Comparison of ENCODE assay signal across 9 mouse cellular contexts in genomic region chr9:58053102-58053501, GRCm38 (mm10). TPM values are rescaled to one million over a fixed set of nuclear protein-coding genes. Genes with fewer than 3 reads are reported as not detected.
A peak's percentile ranks its signal among the peaks of the same experiment; 100 is the strongest.
DNase-seq lines count a peak whose midpoint lies in the region; ATAC-seq and TF ChIP-seq lines count a peak whose summit lies in the region.
"Had no signal": no experiment of that assay in that cellular context is flagged by ENCODE, and none has a peak within 500 bp of the region (broad histone marks: within the 10 kb centered on the region; RNA-seq: fewer than 3 reads in every experiment).

No protein-coding gene starts in this region.

- no peaks in the 10 kb centered on the region for H3K9me3 ChIP-seq in ES-E14 (ENCODE audit: control insufficient read depth, insufficient read depth, low read depth, low read length)
- H3K9me3 ChIP-seq in midbrain, embryonic 13.5 days, result no peaks in the 10 kb centered on the region
- no peaks in the 10 kb centered on the region for H3K9me3 ChIP-seq in stomach, postnatal 0 days (ENCODE audit: control insufficient read depth, low read length)
- H3K9me3 ChIP-seq: heart, embryonic 15.5 days had no signal

- no peaks in the 10 kb centered on the region for H3K36me3 ChIP-seq in ES-E14 (ENCODE audit: control insufficient read depth, insufficient read depth, low read length, poor library complexity, severe bottlenecking)
- H3K36me3 ChIP-seq in midbrain, embryonic 13.5 days, result no peaks in the 10 kb centered on the region
- H3K36me3 ChIP-seq in stomach, postnatal 0 days (ENCODE audit: control insufficient read depth, insufficient read depth, low read length), result no peaks in the 10 kb centered on the region
- H3K36me3 ChIP-seq: heart, embryonic 15.5 days had no signal

- peak; percentile 87 for TF ChIP-seq CTCF in left cerebral cortex, adult 2 months (IDR thresholded peaks at IDR 0.05)
- peak; percentile 86 for TF ChIP-seq CTCF in stomach, postnatal 0 days (IDR thresholded peaks at IDR 0.05; ENCODE audit: low read depth)

- in situ Hi-C loops in ES-E14 (cut with MboI; ENCODE audit: low sequenced_read_pairs in 2 of 2, unreplicated experiment in 2 of 2), result no loop called here

- H3K27me3 ChIP-seq in midbrain, embryonic 13.5 days, result peaks cover 20% of the 10 kb centered on the region
- no peaks in the 10 kb centered on the region for H3K27me3 ChIP-seq in stomach, postnatal 0 days (ENCODE audit: control insufficient read depth, insufficient read depth, low read length)

- 0 out of 2 replicates have a peak, but pooled peaks have one; percentile 18 for ATAC-seq in midbrain, embryonic 13.5 days
- no peak for ATAC-seq in stomach, postnatal 0 days (ENCODE audit: low FRiP score, low TSS enrichment)

- 23% methylated on average over 3 of the region's 3 CpGs for WGBS in midbrain, embryonic 13.5 days
- WGBS in stomach, postnatal 0 days, result 18% methylated on average over 3 of the region's 3 CpGs

- intact Hi-C loops in heart, postnatal 36 days (cut with DNase I), result no loop called here
- intact Hi-C loops in left cerebral cortex, adult 2 months (cut with DNase I), result loop anchor here (1.0 kb wide), 1 partner anchor 151 kb away; the partner anchor contains the start of genes Islr and Islr2

- peaks cover 0 to 12% of the 10 kb centered on the region in 2 experiments; a peak in 3 of 4 replicates for H3K4me1 ChIP-seq in ES-E14 (ENCODE audit: control insufficient read depth in 2 of 2, insufficient read depth in 2 of 2, low read length in 2 of 2, poor library complexity in 1 of 2)
- peaks cover 73% of the 10 kb centered on the region for H3K4me1 ChIP-seq in midbrain, embryonic 13.5 days (replicated peaks)
- H3K4me1 ChIP-seq in stomach, postnatal 0 days (replicated peaks; ENCODE audit: control insufficient read depth, insufficient read depth), result no peaks in the 10 kb centered on the region

- peak; percentile 56 for DNase-seq in adrenal gland, postnatal 10 days
- DNase-seq in adrenal gland, postnatal 4 days (ENCODE audit: low spot score in 2 of 2), result no peak
- peak; percentile 51 for DNase-seq in ES-E14 (ENCODE audit: low read depth, low spot score)
- DNase-seq in cerebellum, postnatal 36 days, result peak; percentile 66 to 69
- peak; percentile 33 to 38 for DNase-seq in heart, postnatal 36 days
- DNase-seq in left cerebral cortex, adult 2 months (ENCODE audit: extremely low spot score in 1 of 2, low spot score in 2 of 2), result peak; percentile 70
- DNase-seq in stomach, postnatal 0 days (ENCODE audit: low spot score), result peak; percentile 53

- no peak overlapping the region for H3K9ac ChIP-seq in ES-E14 (ENCODE audit: insufficient read depth, low read depth, low read length, poor library complexity, severe bottlenecking)
- no peak overlapping the region for H3K9ac ChIP-seq in midbrain, embryonic 13.5 days (replicated peaks)
- no peak overlapping the region for H3K9ac ChIP-seq in stomach, postnatal 0 days (ENCODE audit: low read length)
- H3K9ac ChIP-seq: heart, embryonic 15.5 days had no signal

- H3K4me3 ChIP-seq in ES-E14 (ENCODE audit: insufficient read depth in 1 of 2, low read depth in 1 of 2, low read length in 2 of 2, poor library complexity in 1 of 2, severe bottlenecking in 1 of 2), result no peak overlapping the region
- H3K4me3 ChIP-seq in left cerebral cortex, adult 2 months, result no peak overlapping the region
- H3K4me3 ChIP-seq in midbrain, embryonic 13.5 days (replicated peaks), result no peak overlapping the region
- H3K4me3 ChIP-seq in stomach, postnatal 0 days (ENCODE audit: low read depth, low read length), result no peak overlapping the region
- H3K4me3 ChIP-seq: heart, embryonic 15.5 days had no signal

- no peak overlapping the region for H3K4me2 ChIP-seq in midbrain, embryonic 13.5 days (replicated peaks)
- no peak overlapping the region for H3K4me2 ChIP-seq in stomach, postnatal 0 days (replicated peaks; ENCODE audit: low read depth)
- H3K4me2 ChIP-seq: heart, embryonic 15.5 days had no signal

- TF ChIP-seq EP300 in stomach, postnatal 0 days (optimal IDR thresholded peaks at IDR 0.05), result no peak

- no peak overlapping the region for H3K27ac ChIP-seq in ES-E14 (ENCODE audit: insufficient read depth, low read depth, low read length, poor library complexity, severe bottlenecking)
- peak overlapping the region; percentile 60; the same call in 1 of the 2 replicates for H3K27ac ChIP-seq in left cerebral cortex, adult 2 months
- H3K27ac ChIP-seq in midbrain, embryonic 13.5 days, result peak overlapping the region; percentile 67
- H3K27ac ChIP-seq in stomach, postnatal 0 days (replicated peaks), result no peak overlapping the region
- H3K27ac ChIP-seq: heart, embryonic 15.5 days had no signal

TF ChIP-seq in ES-E14, 5 proteins besides CTCF, POLR2A, EP300 and RAD21:
- TF ChIP-seq CHD2 (IDR thresholded peaks at IDR 0.05; ENCODE audit: low read depth, low read length) (no peak), ZNF384 (IDR thresholded peaks at IDR 0.05; ENCODE audit: low read depth, low read length) (no peak), HCFC1 (IDR thresholded peaks at IDR 0.05; ENCODE audit: borderline replicate concordance, insufficient read depth, low read length) (no peak), ZC3H11A (IDR thresholded peaks at IDR 0.05; ENCODE audit: borderline replicate concordance, low read depth, low read length) (no peak), MAFK (IDR thresholded peaks at IDR 0.05; ENCODE audit: insufficient read depth, low read depth, low read length) (no peak)

RNA-seq across cellular contexts. Expression of gene Stra6, which starts 10.5 kb away (rescaled TPM):
- total RNA-seq in adrenal gland, postnatal 10 days (2021), result 1 to 10 TPM; 1.1 to 1.3 TPM
- total RNA-seq in adrenal gland, postnatal 4 days (2021), result 1 to 10 TPM in 1 of 2 experiments, under 1 TPM in 1; 0.90 to 2.2 TPM
- 3.1 and 4.5 TPM in 2 replicates for total RNA-seq in ES-E14 (2012; rRNA removed)
- total RNA-seq in heart, postnatal 36 days (2021), result under 1 TPM; 0.16 to 0.47 TPM
- total RNA-seq in left cerebral cortex, adult 2 months (2021), result 1 to 10 TPM; 8.0 to 8.5 TPM
- polyA plus RNA-seq in midbrain, embryonic 13.5 days (2015; fragmentation: Nextera tagmentation; extraction: Ambion mirVana), result 8.1 and 9.9 TPM in 2 replicates
- polyA plus RNA-seq in stomach, postnatal 0 days (2015; fragmentation: Nextera tagmentation; extraction: Ambion mirVana), result 0.18 and 0.56 TPM in 2 replicates

RNA-seq across cellular contexts. Expression of gene Cyp11a1, which starts 46.9 kb away (rescaled TPM):
- total RNA-seq in adrenal gland, postnatal 10 days (2021), result 1,000 to 10,000 TPM; 1,564 to 1,873 TPM
- 1,000 to 10,000 TPM; 2,307 to 2,341 TPM for total RNA-seq in adrenal gland, postnatal 4 days (2021)
- total RNA-seq in ES-E14 (2012; rRNA removed), result 1.7 and 3.0 TPM in 2 replicates
- total RNA-seq in heart, postnatal 36 days (2021), result under 1 TPM; 0.16 to 0.22 TPM
- total RNA-seq in left cerebral cortex, adult 2 months (2021), result 1 to 10 TPM; 3.8 to 4.7 TPM
- 0.30 and 0.38 TPM in 2 replicates for polyA plus RNA-seq in midbrain, embryonic 13.5 days (2015; fragmentation: Nextera tagmentation; extraction: Ambion mirVana)
- 0.98 and 1.0 TPM in 2 replicates for polyA plus RNA-seq in stomach, postnatal 0 days (2015; fragmentation: Nextera tagmentation; extraction: Ambion mirVana)

Comparison
In these comparisons a context has a peak if more than half of its experiments do, and no peak if none do; other contexts are left out.
1. DNase-seq: peak in adrenal gland, postnatal 10 days (single experiment), ES-E14 (single experiment), cerebellum, postnatal 36 days (2 of 2), heart, postnatal 36 days (2 of 2), left cerebral cortex, adult 2 months (2 of 2) and stomach, postnatal 0 days (single experiment); none in adrenal gland, postnatal 4 days (0 of 2).
2. H3K27ac ChIP-seq: peak in left cerebral cortex, adult 2 months (single experiment) and midbrain, embryonic 13.5 days (single experiment); none in ES-E14 (single experiment) and stomach, postnatal 0 days (single experiment).
3. RNA of gene Cyp11a1, which starts 46.9 kb away (total RNA-seq): 2,307 to 2,341 TPM in adrenal gland, postnatal 4 days and 1,564 to 1,873 TPM in adrenal gland, postnatal 10 days; 3.8 to 4.7 TPM in left cerebral cortex, adult 2 months, 1.7 to 3.0 TPM in ES-E14 and 0.16 to 0.22 TPM in heart, postnatal 36 days; every median in the first group is over 100 times any median in the second.